Mouse (Mus musculus) ES-E14 (cell line): ENCODE results near the gene Adamts20. TPM values are rescaled to one million over a fixed set of nuclear protein-coding genes. Genes with fewer than 3 reads are reported as not detected.

ENCODE experiments used
- DNase-seq: peaks from one replicate; pipeline ENCODE4 v3.0.0-alpha.2; 2013; ENCODE audit warnings: low read depth, low spot score
- H3K27ac ChIP-seq: 2 replicates; pipeline ENCODE4 v1.5.1; 2012; ENCODE audit warnings: low read depth, mild to moderate bottlenecking, low read length, moderate library complexity, mixed read lengths; ENCODE audit not compliant: poor library complexity, insufficient read depth, severe bottlenecking
- H3K36me3 ChIP-seq: 2 replicates; pipeline ENCODE4 v1.6.1; 2012; ENCODE audit warnings: mild to moderate bottlenecking, low read length, moderate library complexity, mixed read lengths; ENCODE audit not compliant: control insufficient read depth, poor library complexity, insufficient read depth, severe bottlenecking
- H3K4me1 ChIP-seq, 2 experiments: fragments of 150-350 bp in 1 of 2; sonication (generic) in 1 of 2; 2 replicates each; pipeline ENCODE4 v1.6.1; 2012; ENCODE audit warnings: low read length in 2 of 2, mild to moderate bottlenecking in 1 of 2, mixed read lengths in 1 of 2; ENCODE audit not compliant: control insufficient read depth in 2 of 2, insufficient read depth in 2 of 2, poor library complexity in 1 of 2
- H3K4me3 ChIP-seq, 2 experiments: fragments of 150-350 bp in 1 of 2; sonication (generic) in 1 of 2; 2 replicates each; pipeline ENCODE4 v1.5.1; 2012; ENCODE audit warnings: low read length in 2 of 2, low read depth in 1 of 2, mild to moderate bottlenecking in 1 of 2, mixed read lengths in 1 of 2; ENCODE audit not compliant: insufficient read depth in 1 of 2, poor library complexity in 1 of 2, severe bottlenecking in 1 of 2
- H3K9ac ChIP-seq: 2 replicates; pipeline ENCODE4 v1.6.1; 2012; ENCODE audit warnings: low read depth, mild to moderate bottlenecking, low read length, mixed read lengths; ENCODE audit not compliant: poor library complexity, insufficient read depth, severe bottlenecking
- H3K9me3 ChIP-seq: fragments of 150-350 bp; sonication (generic); 2 replicates; pipeline ENCODE4 v1.6.1; 2012; ENCODE audit warnings: low read depth, mild to moderate bottlenecking, low read length; ENCODE audit not compliant: control insufficient read depth, insufficient read depth
- CHD2 ChIP-seq: IDR thresholded peaks from 2 replicates; pipeline ENCODE4 v1.6.1; 2014; ENCODE audit warnings: mild to moderate bottlenecking, low read depth, low read length, inconsistent platforms
- HCFC1 ChIP-seq: IDR thresholded peaks from 2 replicates; pipeline ENCODE4 v1.6.1; 2012; ENCODE audit warnings: low read length, inconsistent platforms, borderline replicate concordance; ENCODE audit not compliant: insufficient read depth
- MAFK ChIP-seq: IDR thresholded peaks from 2 replicates; pipeline ENCODE4 v1.6.1; 2014; ENCODE audit warnings: mild to moderate bottlenecking, low read depth, low read length, inconsistent platforms; ENCODE audit not compliant: insufficient read depth
- ZC3H11A ChIP-seq: IDR thresholded peaks from 2 replicates; pipeline ENCODE4 v1.6.1; 2012; ENCODE audit warnings: low read depth, mild to moderate bottlenecking, inconsistent platforms, low read length, borderline replicate concordance
- ZNF384 ChIP-seq: IDR thresholded peaks from 2 replicates; pipeline ENCODE4 v1.6.1; 2012; ENCODE audit warnings: low read depth, low read length, inconsistent platforms
- in situ Hi-C, 2 experiments: fragments of 600-800 bp; cut with MboI; formaldehyde crosslinking; loops; one replicate each; pipeline ENCODE4 v1.15.1; 2025; ENCODE audit warnings: low sequenced_read_pairs in 2 of 2, inconsistent platforms in 1 of 2; ENCODE audit not compliant: unreplicated experiment in 2 of 2
- total RNA-seq: library from RNA; depleted of rRNA; stranded (reverse); fragments of 300-350 nt; gene quantifications from 2 replicates; pipeline ENCODE4 v1.2.3, GENCODE M21; 2012; rRNA removed

Adamts20 gene
- total RNA-seq: 0.63 and 0.80 TPM in 2 replicates

GRCm38 (mm10) chr15:94465318-94465717, at the start of gene Adamts20:
Gene Adamts20, minus strand, starts transcription at chr15:94465418.
- H3K9me3 ChIP-seq: no peaks in the 10 kb centered on the region
- TF ChIP-seq CHD2 (no peak), MAFK (no peak), HCFC1 (no peak), ZC3H11A (no peak), ZNF384 (no peak)
- DNase-seq: no peak
- H3K9ac ChIP-seq: no peak within 1 kb of the TSS
- H3K36me3 ChIP-seq: no peaks in the 10 kb centered on the region
- in situ Hi-C loops: no loop called here
- H3K4me1 ChIP-seq: no peaks in the 10 kb centered on the region
- H3K4me3 ChIP-seq: no peak within 1 kb of the TSS
- no peak within 1 kb of the TSS for H3K27ac ChIP-seq

DNA sequence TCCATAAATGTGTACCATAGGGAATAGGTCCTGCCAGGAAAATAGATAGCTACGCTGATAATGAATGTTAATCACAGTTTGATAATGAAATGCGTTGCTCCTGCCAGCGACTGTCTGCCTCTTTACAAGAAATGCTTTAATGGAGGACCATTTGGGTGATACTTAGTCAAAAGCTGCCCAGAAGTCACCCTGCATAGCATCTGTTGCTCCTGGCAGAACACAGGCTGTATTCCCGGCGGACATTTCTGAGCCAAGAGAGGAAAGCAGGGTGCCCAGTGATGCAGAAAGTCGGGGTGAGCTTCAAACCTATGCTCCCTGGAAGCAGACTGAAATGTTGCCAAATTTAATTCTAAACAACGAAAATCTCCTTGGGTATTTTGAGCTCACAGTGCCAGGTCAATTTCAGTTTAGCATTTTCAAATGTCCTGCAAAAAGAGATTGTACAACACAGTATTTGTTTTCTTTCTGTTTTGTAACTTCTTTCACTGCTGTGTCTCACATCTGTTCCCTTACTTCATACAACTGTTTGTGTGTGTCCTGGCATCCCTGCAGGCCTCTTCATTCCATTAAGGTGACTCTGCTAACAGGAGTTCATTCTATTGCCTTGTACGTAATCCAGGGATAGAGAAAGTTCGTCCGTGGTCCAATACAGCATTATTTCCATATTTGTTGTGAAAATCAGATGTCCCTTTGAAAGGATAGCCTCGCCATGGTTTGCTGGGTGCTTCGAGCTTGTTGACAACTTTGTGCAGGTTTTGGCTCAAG, 38.4 kb upstream of the Adamts20 start:
- H3K4me3 ChIP-seq: no peak overlapping the region
- no peak overlapping the region for H3K9ac ChIP-seq
- in situ Hi-C loops: no loop called here
- no peaks in the 10 kb centered on the region for H3K36me3 ChIP-seq
- no peak for DNase-seq
- H3K27ac ChIP-seq: no peak overlapping the region
- no peaks in the 10 kb centered on the region for H3K9me3 ChIP-seq
- TF ChIP-seq ZNF384: no peak
- no peak for TF ChIP-seq ZC3H11A
- no peak for TF ChIP-seq HCFC1
- no peak for TF ChIP-seq CHD2
- no peak for TF ChIP-seq MAFK
- no peaks in the 10 kb centered on the region for H3K4me1 ChIP-seq

DNA sequence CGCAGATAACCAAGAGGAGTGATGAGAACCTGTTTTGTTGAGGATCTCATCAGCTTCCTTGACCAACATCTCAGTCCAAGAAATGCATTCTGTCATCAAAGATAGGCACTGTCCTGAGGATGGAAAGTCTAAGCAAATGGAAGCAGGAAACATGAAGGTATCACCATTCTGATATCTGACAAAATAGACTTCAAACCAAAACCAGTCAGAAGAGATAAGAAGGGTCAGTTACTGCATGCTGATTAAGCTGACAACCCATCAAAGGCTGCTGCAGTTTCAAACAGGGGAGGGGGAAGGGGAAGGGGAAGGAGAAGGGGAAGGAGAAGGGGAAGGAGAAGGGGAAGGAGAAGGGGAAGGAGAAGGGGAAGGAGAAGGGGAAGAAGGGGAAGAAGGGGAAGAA, 34.0 kb upstream of the Adamts20 start:
- Histone ChIP-seq H3K9me3 (no peaks in the 10 kb centered on the region), H3K9ac (no peak overlapping the region), H3K4me3 (no peak overlapping the region), H3K27ac (no peak overlapping the region), H3K36me3 (no peaks in the 10 kb centered on the region), H3K4me1 (no peaks in the 10 kb centered on the region)
- in situ Hi-C loops: no loop called here
- TF ChIP-seq MAFK (no peak), CHD2 (no peak), ZC3H11A (no peak), ZNF384 (no peak), HCFC1 (no peak)
- no peak for DNase-seq

GRCm38 (mm10) chr15:94495936-94496335, 30.7 kb upstream of the Adamts20 start:
- no peaks in the 10 kb centered on the region for H3K36me3 ChIP-seq
- H3K27ac ChIP-seq: no peak overlapping the region
- TF ChIP-seq MAFK (no peak), CHD2 (no peak), ZNF384 (no peak), HCFC1 (no peak), ZC3H11A (no peak)
- peak overlapping the region in 1 of 2 experiments; percentile 42; a peak in 1 of 4 replicates for H3K4me3 ChIP-seq
- in situ Hi-C loops: no loop called here
- H3K9ac ChIP-seq: no peak overlapping the region
- no peaks in the 10 kb centered on the region for H3K9me3 ChIP-seq
- DNase-seq: peak; percentile 40
- no peaks in the 10 kb centered on the region for H3K4me1 ChIP-seq
